Mouse (Mus musculus) forebrain, postnatal 0 days (tissue): ENCODE results near the gene Tmem239. TPM values are rescaled to one million over a fixed set of nuclear protein-coding genes. Genes with fewer than 3 reads are reported as not detected.
A peak's percentile ranks its signal among the peaks of the same experiment; 100 is the strongest.

Experiments used
- ATAC-seq: fragments of 200-750 bp; cut with Nextera tagmentation; 2 replicates; pipeline ENCODE4 v1.8.0; 2017; ENCODE audit warnings: mild to moderate bottlenecking, moderate library complexity
- DNase-seq: peaks from one replicate; pipeline ENCODE4 v3.0.0-alpha.2; 2015
- H3K27ac ChIP-seq: fragments of 300-500 bp; sonication (generic); 2 replicates; pipeline ENCODE4 v1.5.1; 2014; ENCODE audit warnings: low read depth, mild to moderate bottlenecking, antibody characterized with exemption, low read length, moderate library complexity, mixed read lengths
- H3K27me3 ChIP-seq: fragments of 300-500 bp; sonication (generic); 2 replicates; pipeline ENCODE4 v1.6.1; 2014; ENCODE audit warnings: mild to moderate bottlenecking, low read length, mixed read lengths; ENCODE audit not compliant: insufficient read depth
- H3K36me3 ChIP-seq: fragments of 300-500 bp; sonication (generic); 2 replicates; pipeline ENCODE4 v1.6.1; 2014; ENCODE audit warnings: mild to moderate bottlenecking, moderate library complexity; ENCODE audit not compliant: insufficient read depth
- H3K4me1 ChIP-seq: fragments of 300-500 bp; sonication (generic); 2 replicates; pipeline ENCODE4 v1.6.1; 2014; ENCODE audit warnings: antibody characterized with exemption; ENCODE audit not compliant: insufficient read depth
- H3K4me2 ChIP-seq: fragments of 300-500 bp; sonication (generic); 2 replicates; pipeline ENCODE4 v1.6.1; 2014; ENCODE audit warnings: low read depth, mild to moderate bottlenecking, moderate library complexity
- H3K4me3 ChIP-seq: fragments of 300-500 bp; sonication (generic); 2 replicates; pipeline ENCODE4 v1.5.1; 2014; ENCODE audit warnings: low read depth, low read length, mixed read lengths
- H3K9ac ChIP-seq: fragments of 300-500 bp; sonication (generic); 2 replicates; pipeline ENCODE4 v1.6.1; 2014; ENCODE audit warnings: mild to moderate bottlenecking
- H3K9me3 ChIP-seq: fragments of 300-500 bp; sonication (generic); 2 replicates; pipeline ENCODE4 v1.6.1; 2016; ENCODE audit warnings: low read length
- CTCF ChIP-seq: sonication (generic); IDR thresholded peaks from 2 replicates; pipeline ENCODE4 v1.5.1; 2016; ENCODE audit warnings: antibody characterized with exemption, control low read depth, low read depth
- WGBS: fragments of 180-500 bp; shearing (Covaris S2); extraction: QIAGEN DNeasy Blood & Tissue Kit; methylation state at CpG from one replicate; pipeline ENCODE4 v1.1.7; 2014; 5-methylcytosine and 5-hydroxymethylcytosine counted together
- polyA plus RNA-seq: library from polyadenylated mRNA; unstranded; fragments of >200 nt; fragmentation: Nextera tagmentation; extraction: Ambion mirVana; gene quantifications from 2 replicates; pipeline ENCODE4 v1.2.1, GENCODE M21; 2015
- total RNA-seq: library from RNA; depleted of rRNA; stranded (reverse); fragments of >200 nt; gene quantifications from 2 replicates; pipeline ENCODE4 v1.2.3, GENCODE M21; 2014

The Tmem239 gene
- total and polyA plus RNA-seq, 2 experiments from 2014 or later, result 0.16 TPM; not detected in 1

GRCm38 (mm10) chr2:130395696-130396095 lies 10.6 kb upstream of the Tmem239 start:
- 0 out of 2 replicates have a peak, but pooled peaks cover 14% of the 10 kb centered on the region for H3K4me1 ChIP-seq
- peaks cover 15% of the 10 kb centered on the region; the same call in 1 of the 2 replicates for H3K36me3 ChIP-seq
- H3K4me3 ChIP-seq, result no peak overlapping the region
- H3K9ac ChIP-seq, result no peak overlapping the region
- WGBS, result 96% methylated on average over 11 of the region's 11 CpGs
- no peak overlapping the region for H3K27ac ChIP-seq
- ATAC-seq (no peak), DNase-seq (no peak)
- no peak overlapping the region for H3K4me2 ChIP-seq
- no peaks in the 10 kb centered on the region; the same call in 1 of the 2 replicates for H3K27me3 ChIP-seq
- H3K9me3 ChIP-seq, result no peaks in the 10 kb centered on the region
- TF ChIP-seq CTCF, result no peak

- ATAC-seq (peak; percentile 77), DNase-seq (peak; percentile 29)
- Histone ChIP-seq H3K27me3 (no peaks in the 10 kb centered on the region; the same call in 1 of the 2 replicates), H3K27ac (no peak within 1 kb of the TSS), H3K4me2 (peak within 1 kb of the TSS; percentile 94), H3K9ac (peak within 1 kb of the TSS; percentile 58), H3K9me3 (no peaks in the 10 kb centered on the region), H3K4me3 (peak within 1 kb of the TSS; percentile 49), H3K36me3 (0 out of 2 replicates have a peak, but pooled peaks cover 8% of the 10 kb centered on the region), H3K4me1 (0 out of 2 replicates have a peak, but pooled peaks cover 14% of the 10 kb centered on the region)
- 2% methylated on average over 45 of the region's 53 CpGs for WGBS
- TF ChIP-seq CTCF, result no peak
Observed at GRCm38 (mm10) chr2:130397186-130397985, 8.9 kb upstream of the Tmem239 start, which contains the start of gene Cpxm1. Cpxm1 (minus strand) TSS chr2:130397574.

GRCm38 (mm10) chr2:130398091-130398490 lies 8.2 kb upstream of the Tmem239 start:
- H3K27ac ChIP-seq, result no peak overlapping the region
- H3K27me3 ChIP-seq, result no peaks in the 10 kb centered on the region; the same call in 1 of the 2 replicates
- DNase-seq, result no peak
- no peaks in the 10 kb centered on the region for H3K9me3 ChIP-seq
- 0 out of 2 replicates have a peak, but pooled peaks cover 4% of the 10 kb centered on the region for H3K36me3 ChIP-seq
- 0 out of 2 replicates have a peak, but pooled peaks cover 14% of the 10 kb centered on the region for H3K4me1 ChIP-seq
- H3K4me2 ChIP-seq, result peak overlapping the region; percentile 94
- TF ChIP-seq CTCF, result no peak
- 19% methylated on average over 12 of the region's 14 CpGs for WGBS
- H3K9ac ChIP-seq, result 0 out of 2 replicates have a peak overlapping the region, but pooled peaks have one; percentile 58
- peak overlapping the region; percentile 49 for H3K4me3 ChIP-seq
- ATAC-seq, result 0 out of 2 replicates have a peak, but pooled peaks have one; percentile 1

- Histone ChIP-seq H3K9ac (no peak overlapping the region), H3K4me2 (no peak overlapping the region), H3K27me3 (no peaks in the 10 kb centered on the region; the same call in 1 of the 2 replicates), H3K9me3 (no peaks in the 10 kb centered on the region), H3K4me3 (no peak overlapping the region), H3K27ac (no peak overlapping the region), H3K4me1 (0 out of 2 replicates have a peak, but pooled peaks cover 14% of the 10 kb centered on the region), H3K36me3 (no peaks in the 10 kb centered on the region)
- TF ChIP-seq CTCF, result no peak
- ATAC-seq (no peak), DNase-seq (no peak)
- WGBS, result 100% methylated on average over 1 of the region's 1 CpGs
Observed at GRCm38 (mm10) chr2:130400046-130400445, 6.2 kb upstream of the Tmem239 start.

GRCm38 (mm10) chr2:130401891-130402290 lies 4.4 kb upstream of the Tmem239 start:
- no peaks in the 10 kb centered on the region for H3K36me3 ChIP-seq
- no peak overlapping the region for H3K9ac ChIP-seq
- ATAC-seq, result no peak
- H3K27me3 ChIP-seq, result no peaks in the 10 kb centered on the region; the same call in 1 of the 2 replicates
- H3K4me1 ChIP-seq, result 0 out of 2 replicates have a peak, but pooled peaks cover 9% of the 10 kb centered on the region
- H3K9me3 ChIP-seq, result no peaks in the 10 kb centered on the region
- 80% methylated on average over 4 of the region's 4 CpGs for WGBS
- DNase-seq, result no peak
- H3K27ac ChIP-seq, result no peak overlapping the region
- TF ChIP-seq CTCF, result no peak
- no peak overlapping the region for H3K4me2 ChIP-seq
- no peak overlapping the region for H3K4me3 ChIP-seq

GRCm38 (mm10) chr2:130404939-130405338 lies 1.3 kb upstream of the Tmem239 start, which contains the start of the genes Gm28372 and 1700020A23Rik:
Gm28372 (plus strand) TSS chr2:130405239.
1700020A23Rik (plus strand) TSS chr2:130405259.
- TF ChIP-seq CTCF, result no peak
- 84% methylated on average over 1 of the region's 1 CpGs for WGBS

GRCm38 (mm10) chr2:130408194-130408593 lies 1.9 kb downstream of the Tmem239 start:
- no peak overlapping the region for H3K27ac ChIP-seq
- H3K4me2 ChIP-seq, result no peak overlapping the region
- no peak for TF ChIP-seq CTCF
- H3K9me3 ChIP-seq, result no peaks in the 10 kb centered on the region
- H3K36me3 ChIP-seq, result no peaks in the 10 kb centered on the region
- no peak for ATAC-seq
- no peak for DNase-seq
- no peak overlapping the region for H3K9ac ChIP-seq
- 11% methylated on average over 6 of the region's 6 CpGs for WGBS
- no peaks in the 10 kb centered on the region for H3K27me3 ChIP-seq
- H3K4me3 ChIP-seq, result no peak overlapping the region
- no peaks in the 10 kb centered on the region for H3K4me1 ChIP-seq

More at GRCm38 (mm10) chr2:130404939-130405338, 1.3 kb upstream of the Tmem239 start, which contains the start of the genes Gm28372 and 1700020A23Rik:
- Histone ChIP-seq H3K9me3 (no peaks in the 10 kb centered on the region), H3K27me3 (no peaks in the 10 kb centered on the region), H3K36me3 (no peaks in the 10 kb centered on the region), H3K4me1 (no peaks in the 10 kb centered on the region), H3K27ac (no peak within 1 kb of the TSS), H3K4me3 (no peak within 1 kb of the TSS), H3K4me2 (no peak within 1 kb of the TSS), H3K9ac (no peak within 1 kb of the TSS)
- DNase-seq (no peak), ATAC-seq (no peak)
